Mouse (Mus musculus) small intestine, adult 2 months (tissue): ENCODE data around the gene Tmem179.

Source experiments
- CTCF ChIP-seq: fragments of 200-500 bp; IDR thresholded peaks from 2 replicates; pipeline ENCODE4 v1.5.1; 2012; ENCODE audit warnings: low read depth, mild to moderate bottlenecking, control low read depth, inconsistent platforms, low read length, moderate library complexity, mixed read lengths; ENCODE audit not compliant: insufficient replicate concordance, insufficient read length; ENCODE audit errors: extremely low read depth
- POLR2A ChIP-seq: fragments of 200-500 bp; IDR thresholded peaks from 2 replicates; pipeline ENCODE4 v1.6.1; 2012; ENCODE audit warnings: low read depth, mild to moderate bottlenecking, control low read depth, inconsistent platforms, low read length, moderate library complexity

DNA sequence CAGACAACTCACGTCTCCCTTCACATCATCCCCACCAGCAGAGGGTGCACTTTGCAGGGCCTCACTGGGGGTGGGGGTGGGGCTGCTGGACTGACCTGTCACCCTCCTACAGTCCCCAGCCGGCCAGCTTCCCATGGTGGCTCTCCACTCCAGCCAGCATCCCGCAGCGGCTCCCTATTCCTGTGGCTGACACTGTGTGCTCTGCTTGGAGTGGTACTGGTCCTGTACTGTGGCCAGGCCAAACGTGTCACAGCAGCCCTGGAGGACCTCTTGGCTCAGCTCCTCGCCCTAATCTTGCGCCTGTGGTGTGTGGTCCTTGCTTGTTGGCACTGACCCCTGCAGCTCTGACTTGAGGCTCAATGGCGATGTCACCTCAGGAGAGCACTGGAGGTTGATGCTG lies 18.8 kb downstream of the Tmem179 start:
- TF ChIP-seq CTCF (no peak), POLR2A (no peak)
